Mouse (Mus musculus) midbrain, embryonic 16.5 days (tissue): ENCODE results near the gene Katnb1. TPM values are rescaled to one million over a fixed set of nuclear protein-coding genes. Genes with fewer than 3 reads are reported as not detected.

ENCODE experiments used
- ATAC-seq: fragments of 200-750 bp; cut with Nextera tagmentation; 2 replicates; pipeline ENCODE4 v1.8.0; 2017; ENCODE audit warnings: moderate TSS enrichment
- H3K27ac ChIP-seq: fragments of 300-500 bp; sonication (generic); 2 replicates; pipeline ENCODE4 v1.5.1; 2014; ENCODE audit warnings: mild to moderate bottlenecking, low read length, mixed read lengths
- H3K27me3 ChIP-seq: fragments of 300-500 bp; sonication (generic); 2 replicates; pipeline ENCODE4 v1.6.1; 2014; ENCODE audit warnings: low read depth, low read length, mixed read lengths; ENCODE audit not compliant: control insufficient read depth, insufficient read depth
- H3K36me3 ChIP-seq: fragments of 300-500 bp; sonication (generic); 2 replicates; pipeline ENCODE4 v1.6.1; 2014; ENCODE audit warnings: mild to moderate bottlenecking, low read length, moderate library complexity, mixed read lengths; ENCODE audit not compliant: control insufficient read depth, insufficient read depth
- H3K4me1 ChIP-seq: fragments of 300-500 bp; sonication (generic); 2 replicates; pipeline ENCODE4 v1.6.1; 2014; ENCODE audit warnings: mild to moderate bottlenecking, low read length, mixed read lengths; ENCODE audit not compliant: control insufficient read depth, insufficient read depth
- H3K4me2 ChIP-seq: fragments of 300-500 bp; sonication (generic); 2 replicates; pipeline ENCODE4 v1.6.1; 2014; ENCODE audit warnings: mild to moderate bottlenecking, low read length, mixed read lengths
- H3K4me3 ChIP-seq: fragments of 300-500 bp; sonication (generic); 2 replicates; pipeline ENCODE4 v1.5.1; 2014; ENCODE audit warnings: low read depth, mild to moderate bottlenecking, low read length, moderate library complexity, mixed read lengths
- H3K9ac ChIP-seq: fragments of 300-500 bp; sonication (generic); 2 replicates; pipeline ENCODE4 v1.6.1; 2014; ENCODE audit warnings: low read depth, low read length, mixed read lengths
- H3K9me3 ChIP-seq: fragments of 300-500 bp; sonication (generic); replicated peaks from 2 replicates; pipeline ENCODE4 v1.6.1; 2014; ENCODE audit warnings: mild to moderate bottlenecking, low read length, mixed read lengths; ENCODE audit not compliant: control insufficient read depth, poor library complexity, severe bottlenecking
- WGBS: fragments of 180-500 bp; shearing (Covaris S2); extraction: QIAGEN DNeasy Blood & Tissue Kit; methylation state at CpG from one replicate; pipeline ENCODE4 v1.1.7; 2014; 5-methylcytosine and 5-hydroxymethylcytosine counted together
- polyA plus RNA-seq: library from polyadenylated mRNA; unstranded; fragments of >200 nt; fragmentation: Nextera tagmentation; extraction: Ambion mirVana; gene quantifications from 2 replicates; pipeline ENCODE4 v1.2.1, GENCODE M21; 2015

The Katnb1 gene
- 43.4 and 50.2 TPM in 2 replicates for polyA plus RNA-seq

GRCm38 (mm10) chr8:95080381-95081341 is at the start of gene Katnb1:
Gene Katnb1 (plus strand): TSS chr8:95081186.
- peak within 1 kb of the TSS; percentile 72 for H3K4me2 ChIP-seq
- H3K36me3 ChIP-seq: peaks cover 6% of the 10 kb centered on the region; the same call in 1 of the 2 replicates
- under 1% methylated on average over 47 of the region's 47 CpGs for WGBS
- H3K4me3 ChIP-seq: peak within 1 kb of the TSS; percentile 66
- no peaks in the 10 kb centered on the region for H3K9me3 ChIP-seq
- H3K9ac ChIP-seq: peak within 1 kb of the TSS; percentile 74
- H3K4me1 ChIP-seq: peaks cover 24% of the 10 kb centered on the region
- no peaks in the 10 kb centered on the region for H3K27me3 ChIP-seq
- peak; percentile 98 for ATAC-seq
- H3K27ac ChIP-seq: peak within 1 kb of the TSS; percentile 76

GRCm38 (mm10) chr8:95037106-95037925 is 43.7 kb upstream of the Katnb1 start:
- Histone ChIP-seq H3K4me2 (no peak overlapping the region), H3K4me3 (no peak overlapping the region), H3K36me3 (no peaks in the 10 kb centered on the region), H3K27ac (no peak overlapping the region), H3K4me1 (no peaks in the 10 kb centered on the region), H3K9me3 (no peaks in the 10 kb centered on the region), H3K9ac (no peak overlapping the region), H3K27me3 (no peaks in the 10 kb centered on the region)
- ATAC-seq: no peak; the same call in 1 of the 2 replicates
- 68% methylated on average over 7 of the region's 7 CpGs for WGBS

- no peak for ATAC-seq
- Histone ChIP-seq H3K27ac (no peak overlapping the region), H3K36me3 (no peaks in the 10 kb centered on the region), H3K4me2 (no peak overlapping the region), H3K9ac (no peak overlapping the region), H3K9me3 (no peaks in the 10 kb centered on the region), H3K4me1 (no peaks in the 10 kb centered on the region), H3K4me3 (no peak overlapping the region), H3K27me3 (no peaks in the 10 kb centered on the region)
- 78% methylated on average over 6 of the region's 6 CpGs for WGBS
These were observed 38.9 kb upstream of the Katnb1 start for GRCm38 (mm10) chr8:95041883-95042784.

GRCm38 (mm10) chr8:95044811-95045210 is 36.2 kb upstream of the Katnb1 start:
- ATAC-seq: peak; percentile 46; the same call in 1 of the 2 replicates
- no peak overlapping the region for H3K4me2 ChIP-seq

GRCm38 (mm10) chr8:95046982-95047381 is 34.0 kb upstream of the Katnb1 start:
- no peaks in the 10 kb centered on the region for H3K9me3 ChIP-seq
- H3K36me3 ChIP-seq: no peaks in the 10 kb centered on the region
- ATAC-seq: no peak
- H3K4me1 ChIP-seq: peaks cover 6% of the 10 kb centered on the region
- no peak overlapping the region for H3K9ac ChIP-seq
- WGBS: 74% methylated on average over 3 of the region's 3 CpGs
- H3K27me3 ChIP-seq: no peaks in the 10 kb centered on the region
- no peak overlapping the region for H3K27ac ChIP-seq
- no peak overlapping the region for H3K4me2 ChIP-seq
- no peak overlapping the region for H3K4me3 ChIP-seq

More at GRCm38 (mm10) chr8:95044811-95045210, 36.2 kb upstream of the Katnb1 start:
- Histone ChIP-seq H3K4me1 (peaks cover 6% of the 10 kb centered on the region), H3K27me3 (no peaks in the 10 kb centered on the region), H3K9ac (no peak overlapping the region), H3K9me3 (no peaks in the 10 kb centered on the region), H3K36me3 (no peaks in the 10 kb centered on the region), H3K27ac (peak overlapping the region; percentile 38; the same call in 1 of the 2 replicates), H3K4me3 (no peak overlapping the region)
- WGBS: 33% methylated on average over 4 of the region's 4 CpGs

- peak overlapping the region; percentile 45; the same call in 1 of the 2 replicates for H3K27ac ChIP-seq
- no peaks in the 10 kb centered on the region for H3K9me3 ChIP-seq
- H3K4me1 ChIP-seq: peaks cover 6% of the 10 kb centered on the region
- H3K9ac ChIP-seq: no peak overlapping the region
- WGBS: 57% methylated on average over 6 of the region's 6 CpGs
- H3K36me3 ChIP-seq: no peaks in the 10 kb centered on the region
- H3K4me3 ChIP-seq: no peak overlapping the region
- ATAC-seq: peak; percentile 61
- H3K4me2 ChIP-seq: no peak overlapping the region
- no peaks in the 10 kb centered on the region for H3K27me3 ChIP-seq
These were observed 32.9 kb upstream of the Katnb1 start for GRCm38 (mm10) chr8:95047884-95048680.

GRCm38 (mm10) chr8:95049636-95050035 is 31.4 kb upstream of the Katnb1 start:
- Histone ChIP-seq H3K27me3 (no peaks in the 10 kb centered on the region; the same call in 1 of the 2 replicates), H3K4me2 (no peak overlapping the region), H3K4me3 (no peak overlapping the region), H3K9ac (no peak overlapping the region), H3K4me1 (peaks cover 6% of the 10 kb centered on the region), H3K9me3 (no peaks in the 10 kb centered on the region), H3K27ac (no peak overlapping the region), H3K36me3 (no peaks in the 10 kb centered on the region)
- WGBS: 97% methylated on average over 2 of the region's 2 CpGs
- ATAC-seq: no peak
